Mouse (Mus musculus) heart, postnatal 0 days (tissue): ENCODE data around the gene Slc18b1.
"Not testable (repeated sequence)": the region's sequence is repeated elsewhere in the genome, so short reads cannot be mapped to it uniquely, and the experiment has no call there.

ENCODE experiments used
- CTCF ChIP-seq: IDR thresholded peaks from 2 replicates; pipeline ENCODE4 v1.5.1; 2016; ENCODE audit warnings: antibody characterized with exemption, control low read depth, low read depth
- EP300 ChIP-seq: IDR thresholded peaks from 2 replicates; pipeline ENCODE4 v1.6.1; 2016; ENCODE audit warnings: antibody characterized with exemption, low read depth

- TF ChIP-seq CTCF, EP300: not testable (repeated sequence)
Observed at GRCm38 (mm10) chr10:23786631-23787038, 10.2 kb upstream of the Slc18b1 start.
